Mouse (Mus musculus): ENCODE measurements around the gene Klhl10. TPM values are rescaled to one million over a fixed set of nuclear protein-coding genes. Genes with fewer than 3 reads are reported as not detected.

Gene Klhl10
- total RNA-seq (2015) (not detected in 2 replicates), total RNA-seq (2017) (0.10 and 0.33 TPM in 2 replicates)

- ATAC-seq (replicated peaks; ENCODE audit: poor library complexity), result no peak
Observed at GRCm38 (mm10) chr11:100441797-100442196, at the start of gene Klhl10, which contains the start of gene Nt5c3b. Gene Klhl10, plus strand, starts transcription at chr11:100441917. Gene Nt5c3b, minus strand, starts transcription at chr11:100441808.

DNA sequence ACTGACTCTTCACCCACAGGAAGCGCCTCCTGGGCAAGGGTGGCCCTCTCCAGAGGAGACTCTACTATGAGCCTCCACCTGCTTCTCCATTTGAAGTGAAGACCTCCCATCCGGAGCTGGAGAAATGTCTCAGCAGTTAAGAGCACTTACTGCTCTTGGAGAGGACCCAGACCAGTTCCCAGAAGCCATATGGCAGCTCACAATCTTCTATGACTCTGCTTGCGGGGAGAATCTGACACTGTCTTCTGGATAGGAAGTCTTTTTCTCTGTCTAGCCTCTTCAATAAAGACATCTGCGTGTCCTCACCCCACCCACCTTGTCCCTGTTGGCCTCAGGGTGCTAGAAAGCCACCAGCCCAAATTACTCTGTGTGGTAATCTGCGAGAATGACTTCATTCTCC is 48.8 kb upstream of the Klhl10 start:
- ATAC-seq (replicated peaks; ENCODE audit: poor library complexity), result no peak

- ATAC-seq (replicated peaks; ENCODE audit: poor library complexity), result no peak
Observed at GRCm38 (mm10) chr11:100393733-100394132, 48.0 kb upstream of the Klhl10 start.

- no peak for ATAC-seq (replicated peaks; ENCODE audit: poor library complexity)
Observed at GRCm38 (mm10) chr11:100394353-100395074, 47.2 kb upstream of the Klhl10 start.

- ATAC-seq (replicated peaks; ENCODE audit: poor library complexity), result no peak
Observed at GRCm38 (mm10) chr11:100395200-100395599, 46.5 kb upstream of the Klhl10 start.

GRCm38 (mm10) chr11:100395861-100396631 is 45.7 kb upstream of the Klhl10 start:
- ATAC-seq (replicated peaks; ENCODE audit: poor library complexity), result no peak

DNA sequence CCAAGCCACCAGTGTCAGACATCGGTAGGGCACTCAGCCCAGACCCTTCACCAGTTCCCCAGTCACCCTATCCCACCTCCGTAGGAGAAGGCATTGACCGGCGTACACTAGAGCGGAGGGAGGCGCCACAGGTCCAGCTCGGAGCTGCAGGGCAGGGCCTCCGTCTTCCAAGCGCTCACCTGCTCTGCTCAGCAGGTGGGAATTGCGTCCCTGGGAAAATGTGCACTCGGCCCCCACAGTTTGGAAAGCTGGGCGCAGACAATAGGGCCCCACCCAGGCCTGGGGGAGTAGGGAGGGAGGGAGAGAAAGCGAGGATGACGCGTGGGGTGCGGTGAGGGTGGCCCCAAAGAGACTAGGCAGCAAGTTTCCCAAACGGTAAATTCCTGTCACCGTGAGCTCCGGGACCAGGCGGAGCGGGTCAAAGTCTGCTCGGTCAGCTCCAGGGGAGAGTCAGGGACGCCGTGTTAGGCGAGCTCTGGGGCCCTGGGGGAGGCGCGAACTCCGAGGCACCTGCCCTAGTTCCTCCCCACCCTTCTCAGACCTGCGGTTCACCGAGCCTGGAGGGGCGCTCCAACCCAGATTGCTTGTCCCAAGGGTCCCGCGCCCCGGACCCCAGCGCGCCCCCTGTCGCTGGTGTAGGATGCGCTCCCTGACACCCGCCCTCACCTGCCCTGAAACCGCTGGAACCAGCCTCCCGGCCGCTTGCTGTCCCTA is 44.7 kb upstream of the Klhl10 start:
- ATAC-seq (replicated peaks; ENCODE audit: poor library complexity), result 0 out of 2 replicates have a peak, but pooled peaks have one; percentile 1

- ATAC-seq (replicated peaks; ENCODE audit: poor library complexity), result peak; percentile 91
Observed at GRCm38 (mm10) chr11:100397600-100398389, 43.9 kb upstream of the Klhl10 start, which contains the start of gene Jup. Gene Jup, minus strand, starts transcription at chr11:100397763.

- ATAC-seq (replicated peaks; ENCODE audit: poor library complexity), result no peak
Observed at GRCm38 (mm10) chr11:100398517-100398916, 43.2 kb upstream of the Klhl10 start.

GRCm38 (mm10) chr11:100399320-100399719 is 42.4 kb upstream of the Klhl10 start:
- ATAC-seq (replicated peaks; ENCODE audit: poor library complexity), result no peak

GRCm38 (mm10) chr11:100399727-100400538 is 41.8 kb upstream of the Klhl10 start:
- no peak for ATAC-seq (replicated peaks; ENCODE audit: poor library complexity)

GRCm38 (mm10) chr11:100400842-100401241 is 40.9 kb upstream of the Klhl10 start:
- ATAC-seq (replicated peaks; ENCODE audit: poor library complexity), result peak; percentile 9; the same call in 1 of the 2 replicates

DNA sequence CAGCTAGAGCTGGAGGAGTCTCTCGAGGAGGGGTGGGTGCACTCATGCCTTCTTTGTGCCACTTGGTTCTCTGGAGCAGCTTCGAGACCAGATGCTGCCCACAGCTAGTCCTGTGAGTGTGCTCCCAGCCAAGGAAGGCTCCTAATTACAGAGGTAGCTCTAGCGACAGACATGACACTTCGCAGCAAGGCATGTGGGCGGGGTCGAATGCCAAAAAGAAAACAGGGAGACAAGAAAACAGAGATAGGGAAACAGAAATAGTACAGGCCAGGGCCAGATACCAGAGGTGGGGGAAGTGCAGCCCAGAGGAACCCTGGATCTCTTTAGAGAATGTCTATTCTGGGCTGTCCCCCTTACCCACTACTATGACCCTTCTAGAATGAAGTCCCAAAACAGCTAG is 39.5 kb upstream of the Klhl10 start:
- 0 out of 2 replicates have a peak, but pooled peaks have one; percentile 6 for ATAC-seq (replicated peaks; ENCODE audit: poor library complexity)

DNA sequence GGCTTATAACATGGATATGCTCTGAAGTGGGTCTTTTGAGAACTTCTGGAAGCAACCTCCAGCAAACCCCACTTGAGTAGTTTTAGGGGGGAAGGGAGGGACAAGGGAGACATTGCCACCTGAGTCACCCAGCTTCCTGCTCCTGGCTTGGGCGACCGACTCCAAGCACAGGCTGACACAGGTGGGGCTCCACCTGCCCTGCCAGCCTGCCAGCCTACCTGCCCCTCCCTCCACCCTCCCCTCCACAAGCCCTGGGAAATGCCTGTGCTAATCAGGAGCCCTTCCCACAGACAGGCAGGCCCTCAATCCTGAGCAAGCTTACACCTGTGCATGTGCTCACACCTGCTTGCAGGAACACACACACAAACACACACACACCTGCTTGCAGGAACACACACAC is 39.0 kb upstream of the Klhl10 start:
- no peak for ATAC-seq (replicated peaks; ENCODE audit: poor library complexity)

GRCm38 (mm10) chr11:100403445-100404134 is 38.1 kb upstream of the Klhl10 start:
- no peak for ATAC-seq (replicated peaks; ENCODE audit: poor library complexity)

DNA sequence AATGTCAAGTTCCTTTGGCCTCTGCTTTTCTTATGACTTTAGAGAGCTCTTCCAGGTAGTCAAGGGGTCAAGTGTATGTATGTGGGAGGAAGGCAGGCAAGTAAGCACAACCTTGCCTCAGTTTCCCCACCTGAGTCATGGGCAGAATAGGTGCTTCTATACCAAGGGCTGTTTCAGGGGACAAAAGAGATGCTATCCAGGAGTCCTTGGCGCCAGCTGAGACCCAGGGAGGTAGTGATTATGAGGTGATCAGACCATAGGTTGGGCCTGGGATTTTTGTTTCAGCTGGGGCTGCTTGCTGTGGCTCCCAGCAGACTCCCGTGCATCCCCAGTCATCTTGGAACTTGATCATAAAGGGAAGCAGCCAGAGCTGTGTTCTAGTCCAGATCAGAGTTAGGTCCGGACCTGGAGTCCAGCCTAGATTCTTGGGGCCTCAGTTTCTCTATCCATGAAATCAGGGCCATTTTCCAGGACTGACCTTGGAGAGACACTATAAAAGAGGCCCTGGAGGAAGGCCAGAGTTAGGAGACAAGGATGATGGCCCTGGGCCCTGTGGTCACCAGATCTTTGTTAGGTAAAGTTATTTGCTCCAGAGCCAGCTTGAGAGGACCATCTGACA is 37.2 kb upstream of the Klhl10 start:
- ATAC-seq (replicated peaks; ENCODE audit: poor library complexity), result no peak

GRCm38 (mm10) chr11:100406273-100406672 is 35.4 kb upstream of the Klhl10 start:
- no peak for ATAC-seq (replicated peaks; ENCODE audit: poor library complexity)

DNA sequence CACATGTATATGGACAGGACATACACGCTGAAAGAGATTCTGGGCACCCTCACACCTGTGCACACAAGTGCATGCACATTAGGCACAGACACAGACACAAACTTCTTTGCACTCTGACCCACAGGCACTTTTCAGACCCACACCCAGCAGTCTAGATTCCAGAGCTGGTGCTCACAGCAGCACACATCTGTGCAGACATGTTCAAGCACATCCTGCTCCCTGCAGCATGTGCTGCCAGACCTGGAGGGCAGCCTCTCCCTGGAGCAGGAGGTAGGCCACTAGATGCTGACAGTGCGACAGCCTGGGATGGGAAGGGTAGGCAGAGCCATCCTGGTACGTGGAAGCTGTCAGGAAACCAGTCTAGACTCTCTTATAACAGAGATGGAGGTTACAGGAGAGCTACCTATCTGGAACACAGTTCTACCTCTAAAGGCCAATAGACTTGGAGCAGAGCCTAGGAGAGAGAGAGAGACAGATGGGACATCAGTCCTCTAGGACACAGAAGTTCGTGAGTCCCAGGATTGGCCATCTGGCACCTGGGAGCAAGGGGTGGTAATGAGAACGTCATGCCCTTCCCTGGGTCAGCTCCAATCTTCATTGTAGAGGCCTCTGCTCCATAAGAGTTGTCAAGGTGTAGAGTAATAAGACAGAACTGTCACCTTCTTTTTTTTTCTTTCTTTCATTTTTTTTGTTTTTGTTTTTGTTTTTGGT is 34.6 kb upstream of the Klhl10 start:
- no peak for ATAC-seq (replicated peaks; ENCODE audit: poor library complexity)
